Mouse (Mus musculus): Measurements from ENCODE around the gene Mrpl21.

DNA sequence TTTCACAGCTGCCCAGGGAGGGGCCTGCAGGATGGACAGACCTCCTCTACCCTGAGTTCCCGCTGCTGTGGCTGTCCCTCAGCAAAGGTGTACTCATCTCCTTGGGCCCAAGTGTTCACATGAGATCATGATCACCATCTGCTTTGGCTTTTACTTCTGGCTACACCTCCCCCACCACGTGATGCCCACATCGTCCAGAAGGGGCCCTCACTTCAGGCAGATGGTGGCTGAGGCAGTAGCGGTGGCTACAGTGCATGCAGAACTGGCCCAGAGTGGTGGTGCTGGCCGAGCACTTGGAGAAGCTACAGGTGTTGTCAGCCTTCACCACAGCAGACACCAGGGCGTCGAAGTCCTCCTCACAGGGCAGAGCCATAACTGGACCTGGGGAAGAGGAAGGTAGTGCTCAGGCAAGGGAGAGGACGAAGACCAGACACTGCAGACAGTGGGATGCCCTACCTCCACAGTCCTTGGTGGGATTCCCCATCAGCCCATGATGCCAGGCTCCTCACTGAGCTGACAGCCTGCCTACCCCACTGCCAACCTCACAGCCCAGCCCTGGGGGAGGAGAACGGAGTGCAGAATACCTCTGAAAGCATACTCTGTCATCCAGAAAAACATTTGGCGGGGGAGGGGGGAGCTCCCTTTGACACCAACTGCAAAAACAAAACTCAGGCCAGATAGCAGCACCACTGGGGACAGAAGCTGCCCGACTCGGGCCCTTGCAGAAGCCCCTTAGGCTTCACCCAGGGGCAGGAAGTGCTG, 20.8 kb upstream of the Mrpl21 start:
- no peak for TF ChIP-seq POLR2A (IDR thresholded peaks at IDR 0.05; ENCODE audit: extremely low read depth, insufficient read depth, low read length)
- no peak for TF ChIP-seq CTCF (IDR thresholded peaks at IDR 0.05; ENCODE audit: low read depth, low read length)
